Mouse (Mus musculus): ENCODE measurements at regions not wholly inside any gene's neighbourhood (a gene's known extent, or its start where the extent isn't known, plus 50 kb on each side); places are given as distances from the start of the nearest gene placed in this dataset.

GRCm38 (mm10) chr15:62161061-62161460 lies 1238.2 kb upstream of the A1bg start:
- no peak overlapping the region for H3K9ac ChIP-seq (ENCODE audit: insufficient read depth, low read depth)
- H3K9me3 ChIP-seq (replicated peaks; ENCODE audit: low read length) = no peaks in the 10 kb centered on the region
- peaks cover 95% of the 10 kb centered on the region for H3K79me2 ChIP-seq (replicated peaks; ENCODE audit: control insufficient read depth, extremely low read depth, insufficient read depth, poor library complexity, severe bottlenecking)
- H3K36me3 ChIP-seq (replicated peaks in 1 of 2; ENCODE audit: control insufficient read depth in 1 of 2, insufficient read depth in 1 of 2, low read length in 1 of 2) = peaks cover 34 to 92% of the 10 kb centered on the region in 2 experiments
- peak overlapping the region; percentile 19; the same call in 1 of the 2 replicates for H3K27ac ChIP-seq (ENCODE audit: insufficient read depth, low read depth)
- no peaks in the 10 kb centered on the region for H3K27me3 ChIP-seq (replicated peaks)
- H3K4me2 ChIP-seq (ENCODE audit: insufficient read depth, low read depth, poor library complexity, severe bottlenecking) = no peak overlapping the region
- TF ChIP-seq GABPA (IDR thresholded peaks at IDR 0.05; ENCODE audit: insufficient replicate concordance, low read depth, low read length) (no peak), POLR2A (IDR thresholded peaks at IDR 0.05; ENCODE audit: low read depth, low read length) (0 out of 2 replicates have a peak, but pooled peaks have one; percentile 16), ZNF384 (IDR thresholded peaks at IDR 0.05; ENCODE audit: low read depth, low read length) (no peak)
- dilution Hi-C loops (cut with MboI; ENCODE audit: extremely low pct_ligation_motif_present, extremely low pct_unique_long_range_greater_than_20kb, low sequenced_read_pairs) = no loop called here
- no peak overlapping the region for H3K4me3 ChIP-seq (replicated peaks in 1 of 3; ENCODE audit: low read depth in 2 of 3, low read length in 2 of 3, poor library complexity in 1 of 3)
- no peak for DNase-seq (ENCODE audit: extremely low read depth)
- in situ Hi-C loops (cut with MboI; ENCODE audit: low pct_ligation_motif_present, low pct_unique_long_range_greater_than_20kb, low sequenced_read_pairs) = no loop called here
- H3K4me1 ChIP-seq (ENCODE audit: control insufficient read depth in 1 of 2, insufficient read depth in 2 of 2) = peaks cover 34 to 97% of the 10 kb centered on the region in 2 experiments

GRCm38 (mm10) chr15:62158875-62159675 lies 1236.3 kb upstream of the A1bg start:
- Histone ChIP-seq H3K4me3 (replicated peaks in 1 of 3; ENCODE audit: low read depth in 2 of 3, low read length in 2 of 3, poor library complexity in 1 of 3) (no peak overlapping the region), H3K9ac (ENCODE audit: insufficient read depth, low read depth) (no peak overlapping the region), H3K79me2 (replicated peaks; ENCODE audit: control insufficient read depth, extremely low read depth, insufficient read depth, poor library complexity, severe bottlenecking) (peaks cover 95% of the 10 kb centered on the region), H3K4me1 (ENCODE audit: control insufficient read depth in 1 of 2, insufficient read depth in 2 of 2) (peaks cover 40 to 97% of the 10 kb centered on the region in 2 experiments), H3K27ac (ENCODE audit: insufficient read depth, low read depth) (peak overlapping the region; percentile 11; the same call in 1 of the 2 replicates), H3K36me3 (replicated peaks in 1 of 2; ENCODE audit: control insufficient read depth in 1 of 2, insufficient read depth in 1 of 2, low read length in 1 of 2) (peaks cover 43 to 95% of the 10 kb centered on the region in 2 experiments), H3K27me3 (replicated peaks) (no peaks in the 10 kb centered on the region), H3K4me2 (ENCODE audit: insufficient read depth, low read depth, poor library complexity, severe bottlenecking) (no peak overlapping the region), H3K9me3 (replicated peaks; ENCODE audit: low read length) (no peaks in the 10 kb centered on the region)
- TF ChIP-seq POLR2A (IDR thresholded peaks at IDR 0.05; ENCODE audit: low read depth, low read length) (no peak), EP300 (IDR thresholded peaks at IDR 0.05; ENCODE audit: low read length) (peak; percentile 35; the same call in 1 of the 2 replicates)
- DNase-seq (ENCODE audit: extremely low read depth) = no peak
- in situ Hi-C loops (cut with MboI; ENCODE audit: low pct_ligation_motif_present, low pct_unique_long_range_greater_than_20kb, low sequenced_read_pairs) = no loop called here
- dilution Hi-C loops (cut with MboI; ENCODE audit: extremely low pct_ligation_motif_present, extremely low pct_unique_long_range_greater_than_20kb, low sequenced_read_pairs) = no loop called here

GRCm38 (mm10) chr15:62157200-62158033 lies 1234.6 kb upstream of the A1bg start:
- Histone ChIP-seq H3K9me3 (replicated peaks; ENCODE audit: low read length) (no peaks in the 10 kb centered on the region), H3K4me1 (ENCODE audit: control insufficient read depth in 1 of 2, insufficient read depth in 2 of 2) (peaks cover 34 to 95% of the 10 kb centered on the region in 2 experiments), H3K79me2 (replicated peaks; ENCODE audit: control insufficient read depth, extremely low read depth, insufficient read depth, poor library complexity, severe bottlenecking) (peaks cover 97% of the 10 kb centered on the region), H3K9ac (ENCODE audit: insufficient read depth, low read depth) (no peak overlapping the region), H3K4me2 (ENCODE audit: insufficient read depth, low read depth, poor library complexity, severe bottlenecking) (no peak overlapping the region), H3K36me3 (replicated peaks in 1 of 2; ENCODE audit: control insufficient read depth in 1 of 2, insufficient read depth in 1 of 2, low read length in 1 of 2) (peaks cover 40 to 95% of the 10 kb centered on the region in 2 experiments), H3K27me3 (replicated peaks) (no peaks in the 10 kb centered on the region), H3K27ac (ENCODE audit: insufficient read depth, low read depth) (peak overlapping the region; percentile 7; the same call in 1 of the 2 replicates), H3K4me3 (replicated peaks in 1 of 3; ENCODE audit: low read depth in 2 of 3, low read length in 2 of 3, poor library complexity in 1 of 3) (no peak overlapping the region)
- TF ChIP-seq ETS1 (conservative IDR thresholded peaks at IDR 0.05; ENCODE audit: low read depth, low read length) (0 out of 2 replicates have a peak, but pooled peaks have one; percentile 11), RAD21 (IDR thresholded peaks at IDR 0.05; ENCODE audit: low read depth, low read length) (no peak; the same call in 1 of the 2 replicates), BHLHE40 (IDR thresholded peaks at IDR 0.05; ENCODE audit: low read depth, low read length) (peak; percentile 62), RCOR1 (conservative IDR thresholded peaks at IDR 0.05; ENCODE audit: low read depth, low read length) (0 out of 2 replicates have a peak, but pooled peaks have one; percentile 28), CHD2 (IDR thresholded peaks at IDR 0.05; ENCODE audit: low read length) (peak; percentile 52), JUN (IDR thresholded peaks at IDR 0.05; ENCODE audit: insufficient read depth, low read depth, low read length) (no peak), IRF4 (IDR thresholded peaks at IDR 0.05; ENCODE audit: low read depth, low read length) (0 out of 2 replicates have a peak, but pooled peaks have one; percentile 38), ZMIZ1 (IDR thresholded peaks at IDR 0.05; ENCODE audit: low read depth, low read length) (no peak), TCF12 (IDR thresholded peaks at IDR 0.05; ENCODE audit: low read depth, low read length) (peak; percentile 52), MEF2A (IDR thresholded peaks at IDR 0.05; ENCODE audit: borderline replicate concordance, low read depth, low read length) (0 out of 2 replicates have a peak, but pooled peaks have one; percentile 21), GABPA (IDR thresholded peaks at IDR 0.05; ENCODE audit: insufficient replicate concordance, low read depth, low read length) (no peak), NELFE (IDR thresholded peaks at IDR 0.05; ENCODE audit: low read depth, low read length) (no peak)
- DNase-seq (ENCODE audit: extremely low read depth) = no peak
- in situ Hi-C loops (cut with MboI; ENCODE audit: low pct_ligation_motif_present, low pct_unique_long_range_greater_than_20kb, low sequenced_read_pairs) (no loop called here), dilution Hi-C loops (cut with MboI; ENCODE audit: extremely low pct_ligation_motif_present, extremely low pct_unique_long_range_greater_than_20kb, low sequenced_read_pairs) (no loop called here)
